Mouse (Mus musculus) ES-Bruce4 (cell line): ENCODE measurements around the gene Eif3f. TPM values are rescaled to one million over a fixed set of nuclear protein-coding genes. Genes with fewer than 3 reads are reported as not detected.

ENCODE experiments used
- H3K27ac ChIP-seq: 2 replicates; pipeline ENCODE4 v1.5.1; 2012; ENCODE audit warnings: low read length, inconsistent platforms; ENCODE audit not compliant: insufficient read depth
- H3K27me3 ChIP-seq: 2 replicates; pipeline ENCODE4 v1.6.1; 2012; ENCODE audit warnings: mild to moderate bottlenecking, low read length, inconsistent platforms; ENCODE audit not compliant: control insufficient read depth, poor library complexity, insufficient read depth, severe bottlenecking
- H3K36me3 ChIP-seq: 2 replicates; pipeline ENCODE4 v1.6.1; 2012; ENCODE audit warnings: inconsistent platforms, mild to moderate bottlenecking, low read length, moderate library complexity; ENCODE audit not compliant: control insufficient read depth, poor library complexity, insufficient read depth, severe bottlenecking
- H3K4me1 ChIP-seq: one replicate; pipeline ENCODE4 v1.8.1; 2011; ENCODE audit warnings: low read length; ENCODE audit not compliant: control insufficient read depth, insufficient read depth
- H3K4me3 ChIP-seq: 2 replicates; pipeline ENCODE4 v1.5.1; 2011; ENCODE audit warnings: low read depth, mild to moderate bottlenecking, low read length
- H3K9ac ChIP-seq: 2 replicates; pipeline ENCODE4 v1.6.1; 2012; ENCODE audit warnings: low read depth, mild to moderate bottlenecking, inconsistent platforms; ENCODE audit not compliant: poor library complexity, severe bottlenecking
- H3K9me3 ChIP-seq: replicated peaks from 2 replicates; pipeline ENCODE4 v1.6.1; 2012; ENCODE audit warnings: mild to moderate bottlenecking, low read length, inconsistent platforms; ENCODE audit not compliant: control insufficient read depth, poor library complexity, insufficient read depth, severe bottlenecking
- CTCF ChIP-seq: IDR thresholded peaks from one replicate; pipeline ENCODE4 v1.8.1; 2011; ENCODE audit warnings: low read depth, low read length
- EP300 ChIP-seq: IDR thresholded peaks from 2 replicates; pipeline ENCODE4 v1.6.1; 2011; ENCODE audit warnings: low read depth, low read length; ENCODE audit not compliant: insufficient read depth
- POLR2A ChIP-seq: IDR thresholded peaks from one replicate; pipeline ENCODE4 v1.8.1; 2011; ENCODE audit warnings: low read length; ENCODE audit not compliant: insufficient read depth
- polyA plus RNA-seq: library from polyadenylated mRNA; stranded (reverse); fragments of >200 nt; gene quantifications from 2 replicates; pipeline ENCODE4 v1.2.4, GENCODE M21; 2011; ENCODE audit warnings: low read depth; ENCODE audit not compliant: missing spikeins, insufficient read depth, insufficient read length

The Eif3f gene
- polyA plus RNA-seq, 1 experiment = 223 TPM

DNA sequence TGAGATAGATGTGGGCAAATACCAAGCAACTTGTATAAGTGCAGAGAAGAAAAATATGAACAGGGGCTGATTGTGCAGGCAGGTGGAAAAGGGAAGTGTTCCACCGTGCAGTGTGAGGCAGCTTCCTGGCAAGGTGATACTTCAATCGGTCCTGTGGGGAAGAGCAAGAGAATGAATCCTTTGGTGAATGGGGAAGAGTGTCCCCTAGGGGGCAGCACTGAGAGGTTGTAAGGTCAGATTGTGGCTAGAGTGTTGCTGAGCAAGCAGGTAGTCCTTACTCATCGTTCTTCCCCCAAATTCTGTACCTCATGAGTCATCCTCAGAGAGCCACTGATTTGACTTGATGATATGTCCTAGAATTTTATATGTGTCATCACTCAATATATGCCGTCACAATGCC lies 20.0 kb downstream of the Eif3f start:
- TF ChIP-seq EP300 (no peak), CTCF (peak; percentile 59), POLR2A (no peak)
- peaks cover 6% of the 10 kb centered on the region; the same call in 1 of the 2 replicates for H3K27me3 ChIP-seq

GRCm38 (mm10) chr7:108957734-108958133 lies 23.5 kb downstream of the Eif3f start:
- Histone ChIP-seq H3K27ac (no peak overlapping the region), H3K9ac (no peak overlapping the region), H3K9me3 (no peaks in the 10 kb centered on the region), H3K36me3 (no peaks in the 10 kb centered on the region), H3K4me1 (no peaks in the 10 kb centered on the region), H3K27me3 (no peaks in the 10 kb centered on the region), H3K4me3 (no peak overlapping the region)
- TF ChIP-seq POLR2A (no peak), CTCF (no peak), EP300 (no peak)

More for the DNA sequence above, 20.0 kb downstream of the Eif3f start:
- Histone ChIP-seq H3K4me3 (no peak overlapping the region), H3K9ac (no peak overlapping the region), H3K27ac (no peak overlapping the region), H3K36me3 (no peaks in the 10 kb centered on the region), H3K4me1 (no peaks in the 10 kb centered on the region), H3K9me3 (no peaks in the 10 kb centered on the region)

DNA sequence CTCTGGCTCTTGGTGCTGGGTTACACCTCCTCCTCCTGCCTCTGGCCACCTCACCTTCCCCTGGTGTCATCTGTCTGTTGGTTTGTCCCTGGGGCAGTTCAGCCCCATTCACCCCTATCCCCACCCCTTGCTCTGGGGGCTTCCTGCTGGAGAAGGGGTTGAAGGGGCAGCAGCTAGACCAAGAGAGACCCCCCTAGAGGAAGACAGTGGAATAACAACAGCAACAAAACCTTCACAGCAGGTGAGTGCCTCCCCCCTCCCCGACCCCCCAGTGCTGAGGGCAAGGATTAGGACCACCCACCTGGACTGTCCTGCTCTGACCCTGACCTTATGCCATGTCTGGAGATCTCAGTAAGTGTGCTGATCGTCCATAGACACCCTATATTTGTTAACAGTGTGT lies 31.8 kb downstream of the Eif3f start:
- Histone ChIP-seq H3K9me3 (no peaks in the 10 kb centered on the region), H3K9ac (no peak overlapping the region), H3K27me3 (no peaks in the 10 kb centered on the region), H3K27ac (no peak overlapping the region), H3K36me3 (no peaks in the 10 kb centered on the region), H3K4me3 (no peak overlapping the region), H3K4me1 (no peaks in the 10 kb centered on the region)
- no peak for TF ChIP-seq POLR2A
- 0 out of 2 replicates have a peak, but pooled peaks have one; percentile 12 for TF ChIP-seq EP300
- TF ChIP-seq CTCF = peak; percentile 23

- Histone ChIP-seq H3K27ac (no peak overlapping the region), H3K9ac (no peak overlapping the region), H3K4me3 (no peak overlapping the region), H3K9me3 (no peaks in the 10 kb centered on the region), H3K36me3 (no peaks in the 10 kb centered on the region), H3K27me3 (no peaks in the 10 kb centered on the region), H3K4me1 (no peaks in the 10 kb centered on the region)
- TF ChIP-seq POLR2A (no peak), CTCF (peak; percentile 86)
Observed at GRCm38 (mm10) chr7:108966742-108967362, 32.6 kb downstream of the Eif3f start.

GRCm38 (mm10) chr7:108968201-108968600 lies 34.0 kb downstream of the Eif3f start:
- no peaks in the 10 kb centered on the region for H3K4me1 ChIP-seq
- H3K27me3 ChIP-seq = no peaks in the 10 kb centered on the region

DNA sequence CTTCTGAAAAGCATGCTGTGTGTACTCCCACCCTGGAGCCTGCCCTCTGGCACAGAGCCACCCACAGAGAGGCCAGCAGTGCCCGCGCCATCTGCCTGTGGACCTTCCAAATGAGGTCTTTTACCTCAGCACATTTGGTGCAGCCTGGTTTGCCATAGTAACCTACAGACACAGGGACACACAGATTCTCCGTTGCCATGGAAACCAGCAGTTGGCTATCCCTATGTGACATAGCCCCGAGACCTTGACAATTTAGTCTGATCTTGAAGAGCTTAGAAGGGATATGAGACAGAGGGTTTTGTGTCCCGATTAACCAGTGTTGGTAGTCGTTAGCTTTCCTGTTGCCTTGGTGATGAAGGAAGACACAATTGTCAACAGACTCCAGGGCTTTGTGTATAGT lies 38.1 kb downstream of the Eif3f start:
- TF ChIP-seq POLR2A (no peak), CTCF (no peak), EP300 (no peak)
- H3K27ac ChIP-seq = no peak overlapping the region

More at GRCm38 (mm10) chr7:108968201-108968600, 34.0 kb downstream of the Eif3f start:
- H3K27ac ChIP-seq = no peak overlapping the region
- no peaks in the 10 kb centered on the region for H3K9me3 ChIP-seq
- TF ChIP-seq POLR2A (no peak), EP300 (no peak), CTCF (no peak)
- no peaks in the 10 kb centered on the region for H3K36me3 ChIP-seq
- H3K9ac ChIP-seq = no peak overlapping the region
- no peak overlapping the region for H3K4me3 ChIP-seq

More for the DNA sequence above, 38.1 kb downstream of the Eif3f start:
- no peaks in the 10 kb centered on the region for H3K36me3 ChIP-seq
- H3K4me1 ChIP-seq = no peaks in the 10 kb centered on the region
- H3K4me3 ChIP-seq = no peak overlapping the region
- H3K9ac ChIP-seq = no peak overlapping the region
- no peaks in the 10 kb centered on the region for H3K27me3 ChIP-seq
- H3K9me3 ChIP-seq = no peaks in the 10 kb centered on the region
